Mouse (Mus musculus): ENCODE data around the gene Arhgap10.

The Arhgap10 gene

GRCm38 (mm10) chr8:77275571-77275970 lies 242.2 kb downstream of the Arhgap10 start:
- DNase-seq: no peak

- DNase-seq: no peak
Measured at GRCm38 (mm10) chr8:77272136-77272535, 245.6 kb downstream of the Arhgap10 start.

- DNase-seq: peak in 1 of 2 experiments; percentile 32
Measured at GRCm38 (mm10) chr8:77267941-77268405, 249.8 kb downstream of the Arhgap10 start.

GRCm38 (mm10) chr8:77262216-77263009 lies 255.3 kb downstream of the Arhgap10 start:
- no peak for DNase-seq

GRCm38 (mm10) chr8:77261215-77261614 lies 256.5 kb downstream of the Arhgap10 start:
- DNase-seq: no peak

GRCm38 (mm10) chr8:77257085-77257451 lies 260.7 kb downstream of the Arhgap10 start:
- DNase-seq: no peak

GRCm38 (mm10) chr8:77256450-77257084 lies 261.2 kb downstream of the Arhgap10 start:
- no peak for DNase-seq

GRCm38 (mm10) chr8:77254466-77254865 lies 263.3 kb downstream of the Arhgap10 start:
- no peak for DNase-seq

- no peak for DNase-seq
Measured at GRCm38 (mm10) chr8:77251134-77251533, 266.6 kb downstream of the Arhgap10 start.

GRCm38 (mm10) chr8:77250094-77250493 lies 267.7 kb downstream of the Arhgap10 start:
- DNase-seq: no peak

- no peak for DNase-seq
Measured at GRCm38 (mm10) chr8:77241381-77241780, 276.4 kb downstream of the Arhgap10 start.

- DNase-seq: no peak
Measured at GRCm38 (mm10) chr8:77239462-77239861, 278.3 kb downstream of the Arhgap10 start.

- no peak for DNase-seq
Measured at GRCm38 (mm10) chr8:77236701-77237100, 281.1 kb downstream of the Arhgap10 start.

GRCm38 (mm10) chr8:77232411-77232810 lies 285.3 kb downstream of the Arhgap10 start:
- no peak for DNase-seq

- DNase-seq: no peak
Measured at GRCm38 (mm10) chr8:77231834-77232233, 285.9 kb downstream of the Arhgap10 start.

GRCm38 (mm10) chr8:77231211-77231610 lies 286.5 kb downstream of the Arhgap10 start:
- no peak for DNase-seq

GRCm38 (mm10) chr8:77228688-77229087 lies 289.1 kb downstream of the Arhgap10 start:
- DNase-seq: no peak

GRCm38 (mm10) chr8:77227742-77228141 lies 290.0 kb downstream of the Arhgap10 start:
- DNase-seq: no peak

GRCm38 (mm10) chr8:77223123-77223522 lies 294.6 kb downstream of the Arhgap10 start:
- DNase-seq: no peak

- no peak for DNase-seq
Measured at GRCm38 (mm10) chr8:77215191-77215590, 302.6 kb downstream of the Arhgap10 start.

- peak; percentile 36 to 42 for DNase-seq
Measured at GRCm38 (mm10) chr8:77214665-77215064, 303.1 kb downstream of the Arhgap10 start.

GRCm38 (mm10) chr8:77213893-77214464 lies 303.8 kb downstream of the Arhgap10 start:
- DNase-seq: no peak

- DNase-seq: no peak
Measured at GRCm38 (mm10) chr8:77209297-77209696, 308.5 kb downstream of the Arhgap10 start.

All from kidney, postnatal 4 days (tissue).